13 mouse cellular contexts compared by ENCODE assay signal in genomic region chr5:120437539-120437938, GRCm38 (mm10). TPM values are rescaled to one million over a fixed set of nuclear protein-coding genes. Genes with fewer than 3 reads are reported as not detected.
DNase-seq lines count a peak whose midpoint lies in the region; ATAC-seq lines count a peak whose summit lies in the region.
"Had no signal": no experiment of that assay in that cellular context is flagged by ENCODE, and none has a peak within 500 bp of the region (broad histone marks: within the 10 kb centered on the region; RNA-seq: fewer than 3 reads in every experiment).

No protein-coding gene starts in this region.

- 0% methylated on average over 17 of the region's 17 CpGs for WGBS in neural tube, embryonic 11.5 days
- WGBS in hindbrain, embryonic 10.5 days = under 1% methylated on average over 17 of the region's 17 CpGs
- under 1% methylated on average over 16 of the region's 17 CpGs for WGBS in midbrain, embryonic 11.5 days

- H3K9ac ChIP-seq in neural tube, embryonic 11.5 days (ENCODE audit: low read length) = peak overlapping the region; percentile 67
- peak overlapping the region; percentile 71 for H3K9ac ChIP-seq in midbrain, embryonic 11.5 days (ENCODE audit: low read length)
- H3K9ac ChIP-seq: liver, embryonic 14.5 days had no signal

- peaks cover 15% of the 10 kb centered on the region for H3K4me1 ChIP-seq in neural tube, embryonic 11.5 days (ENCODE audit: control insufficient read depth, insufficient read depth, low read length)
- H3K4me1 ChIP-seq in hindbrain, embryonic 10.5 days (replicated peaks) = peaks cover 66% of the 10 kb centered on the region
- peaks cover 44% of the 10 kb centered on the region for H3K4me1 ChIP-seq in midbrain, embryonic 11.5 days (ENCODE audit: control insufficient read depth, insufficient read depth, low read length)

- no peak for ATAC-seq in neural tube, embryonic 11.5 days (ENCODE audit: insufficient read depth, low FRiP score, low TSS enrichment)
- no peak for ATAC-seq in midbrain, embryonic 11.5 days (ENCODE audit: low FRiP score)

- H3K9me3 ChIP-seq in neural tube, embryonic 11.5 days (ENCODE audit: control insufficient read depth, low read length) = no peaks in the 10 kb centered on the region
- no peaks in the 10 kb centered on the region for H3K9me3 ChIP-seq in hindbrain, embryonic 10.5 days
- H3K9me3 ChIP-seq in midbrain, embryonic 11.5 days (ENCODE audit: control insufficient read depth, low read length) = no peaks in the 10 kb centered on the region
- H3K9me3 ChIP-seq: megakaryocyte, embryonic 14.5 days had no signal

- no peaks in the 10 kb centered on the region for H3K36me3 ChIP-seq in neural tube, embryonic 11.5 days (ENCODE audit: control insufficient read depth, insufficient read depth, low read length)
- H3K36me3 ChIP-seq in hindbrain, embryonic 10.5 days = no peaks in the 10 kb centered on the region
- H3K36me3 ChIP-seq in midbrain, embryonic 11.5 days (ENCODE audit: control insufficient read depth, insufficient read depth, low read length) = no peaks in the 10 kb centered on the region
- H3K36me3 ChIP-seq: G1E had no signal

- DNase-seq in neural tube, embryonic 11.5 days (ENCODE audit: low spot score) = no peak
- DNase-seq in neural tube, embryonic 10.5 days (ENCODE audit: extremely low spot score, low spot score) = no peak
- peak; percentile 41 for DNase-seq in hindbrain, embryonic 10.5 days (ENCODE audit: low spot score)
- peak; percentile 95 for DNase-seq in midbrain, embryonic 11.5 days (ENCODE audit: low spot score, missing footprints)
- no peak for DNase-seq in kidney, adult 8-10 months
- DNase-seq in frontal cortex, postnatal 14 days (ENCODE audit: low spot score in 2 of 2) = no peak
- no peak for DNase-seq in spleen, postnatal 36 days (ENCODE audit: low spot score in 2 of 2)
- DNase-seq: cerebellum, adult 9-11 months; right cerebral cortex, postnatal 14 days; thymus, adult 2 months had no signal

- H3K27me3 ChIP-seq in neural tube, embryonic 11.5 days (ENCODE audit: control insufficient read depth, insufficient read depth, low read length) = peaks cover 79% of the 10 kb centered on the region
- H3K27me3 ChIP-seq in hindbrain, embryonic 10.5 days (ENCODE audit: insufficient read depth, poor library complexity, severe bottlenecking) = peaks cover 96% of the 10 kb centered on the region
- H3K27me3 ChIP-seq in midbrain, embryonic 11.5 days (ENCODE audit: control insufficient read depth, insufficient read depth, low read length) = peaks cover 77% of the 10 kb centered on the region

- H3K4me2 ChIP-seq in neural tube, embryonic 11.5 days (ENCODE audit: low read depth) = peak overlapping the region; percentile 52
- H3K4me2 ChIP-seq in midbrain, embryonic 11.5 days = peak overlapping the region; percentile 70

- H3K27ac ChIP-seq in neural tube, embryonic 11.5 days (ENCODE audit: low read depth, low read length) = peak overlapping the region; percentile 57
- peak overlapping the region; percentile 86 for H3K27ac ChIP-seq in hindbrain, embryonic 10.5 days
- peak overlapping the region; percentile 85 for H3K27ac ChIP-seq in midbrain, embryonic 11.5 days (ENCODE audit: low read depth, low read length)
- H3K27ac ChIP-seq: liver, embryonic 14.5 days had no signal

- H3K4me3 ChIP-seq in neural tube, embryonic 11.5 days (ENCODE audit: low read depth, low read length) = peak overlapping the region; percentile 40
- peak overlapping the region; percentile 57 for H3K4me3 ChIP-seq in hindbrain, embryonic 10.5 days
- peak overlapping the region; percentile 47 for H3K4me3 ChIP-seq in midbrain, embryonic 11.5 days (ENCODE audit: low read depth, low read length)
- H3K4me3 ChIP-seq: megakaryocyte, embryonic 14.5 days had no signal

RNA-seq across cellular contexts. Expression of gene Lhx5, which starts 6.0 kb away (rescaled TPM):
- 29.9 and 31.2 TPM in 2 replicates for polyA plus RNA-seq in neural tube, embryonic 11.5 days (2014; fragmentation: Nextera tagmentation; extraction: Ambion mirVana)
- polyA plus RNA-seq in hindbrain, embryonic 10.5 days (2016; fragmentation: Nextera tagmentation; extraction: Ambion mirVana) = 12.1 and 34.0 TPM in 2 replicates
- 21.5 and 22.0 TPM in 2 replicates for polyA plus RNA-seq in midbrain, embryonic 11.5 days (2014; fragmentation: Nextera tagmentation; extraction: Ambion mirVana)
- polyA plus RNA-seq: G1E; liver, embryonic 14.5 days had no signal

RNA-seq across cellular contexts. Expression of gene Sdsl, which starts 35.1 kb away (rescaled TPM):
- polyA plus RNA-seq in neural tube, embryonic 11.5 days (2014; fragmentation: Nextera tagmentation; extraction: Ambion mirVana) = 5.3 and 5.9 TPM in 2 replicates
- 6.2 and 7.9 TPM in 2 replicates for polyA plus RNA-seq in hindbrain, embryonic 10.5 days (2016; fragmentation: Nextera tagmentation; extraction: Ambion mirVana)
- 4.2 TPM in 2 replicates for polyA plus RNA-seq in midbrain, embryonic 11.5 days (2014; fragmentation: Nextera tagmentation; extraction: Ambion mirVana)

RNA-seq across cellular contexts. Expression of gene Sds, which starts 38.8 kb away (rescaled TPM):
- polyA plus RNA-seq in neural tube, embryonic 11.5 days (2014; fragmentation: Nextera tagmentation; extraction: Ambion mirVana) = not detected in 2 replicates
- not detected in 2 replicates for polyA plus RNA-seq in hindbrain, embryonic 10.5 days (2016; fragmentation: Nextera tagmentation; extraction: Ambion mirVana)
- not detected in 2 replicates for polyA plus RNA-seq in midbrain, embryonic 11.5 days (2014; fragmentation: Nextera tagmentation; extraction: Ambion mirVana)
- polyA plus RNA-seq: G1E had no signal

Comparison
In these comparisons a context has a peak if more than half of its experiments do, and no peak if none do; other contexts are left out.
1. DNase-seq: peak in hindbrain, embryonic 10.5 days (single experiment) and midbrain, embryonic 11.5 days (single experiment); none in neural tube, embryonic 11.5 days (single experiment), neural tube, embryonic 10.5 days (single experiment), kidney, adult 8-10 months (0 of 2), frontal cortex, postnatal 14 days (0 of 2) and spleen, postnatal 36 days (0 of 2).
2. Peak in every context shown above with its lines, with median percentiles within 50 percentile points of each other: H3K27ac ChIP-seq and H3K4me3 ChIP-seq.